Mouse (Mus musculus) heart, adult 2 months (tissue): ENCODE measurements around the gene Mamld1.

Source experiments
- CTCF ChIP-seq: fragments of 200-600 bp; IDR thresholded peaks from 2 replicates; pipeline ENCODE4 v1.8.1; 2022; ENCODE audit warnings: antibody characterized with exemption, mild to moderate bottlenecking, moderate library complexity
- POLR2A ChIP-seq: fragments of 200-500 bp; IDR thresholded peaks from 2 replicates; pipeline ENCODE4 v1.6.1; 2011; ENCODE audit warnings: mild to moderate bottlenecking, low read depth, low read length, control low read depth; ENCODE audit not compliant: insufficient read depth

DNA sequence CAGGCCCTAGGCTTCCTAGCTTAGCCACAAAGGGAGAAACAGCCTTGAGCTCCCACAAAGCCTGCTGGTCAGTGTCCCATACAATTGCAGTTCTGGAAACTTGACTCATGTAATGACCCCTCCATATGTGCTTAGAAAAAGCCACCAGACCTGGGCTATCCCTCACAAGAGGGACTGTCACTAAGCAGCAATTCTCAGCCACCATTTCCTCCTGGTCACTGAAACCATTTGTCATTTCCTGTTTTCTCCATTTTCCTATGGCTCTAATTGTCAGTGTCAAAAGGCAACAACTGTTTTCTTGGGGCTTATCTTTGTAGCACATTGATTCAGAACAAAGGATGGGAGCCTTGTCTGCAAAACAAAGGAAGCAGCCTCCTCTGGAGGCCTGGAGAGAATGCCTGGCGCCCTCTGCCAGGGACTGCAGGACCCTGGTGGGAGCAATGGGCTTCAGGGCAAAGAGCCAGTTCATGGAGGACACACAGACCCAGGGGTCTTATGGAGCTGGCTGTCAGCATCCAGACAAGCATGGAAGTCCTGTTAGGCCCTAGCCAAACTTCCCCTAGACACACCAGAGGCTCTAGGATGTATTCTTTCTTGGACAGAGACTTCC, 99.5 kb downstream of the Mamld1 start:
- TF ChIP-seq CTCF: peak; percentile 20; the same call in 1 of the 2 replicates
- TF ChIP-seq POLR2A: no peak
